Mouse (Mus musculus): Measurements from ENCODE around the gene Kctd8.

Kctd8 gene

GRCm38 (mm10) chr5:69156489-69156888 lies 185.0 kb downstream of the Kctd8 start:
- DNase-seq (ENCODE audit: low spot score): no peak

DNA sequence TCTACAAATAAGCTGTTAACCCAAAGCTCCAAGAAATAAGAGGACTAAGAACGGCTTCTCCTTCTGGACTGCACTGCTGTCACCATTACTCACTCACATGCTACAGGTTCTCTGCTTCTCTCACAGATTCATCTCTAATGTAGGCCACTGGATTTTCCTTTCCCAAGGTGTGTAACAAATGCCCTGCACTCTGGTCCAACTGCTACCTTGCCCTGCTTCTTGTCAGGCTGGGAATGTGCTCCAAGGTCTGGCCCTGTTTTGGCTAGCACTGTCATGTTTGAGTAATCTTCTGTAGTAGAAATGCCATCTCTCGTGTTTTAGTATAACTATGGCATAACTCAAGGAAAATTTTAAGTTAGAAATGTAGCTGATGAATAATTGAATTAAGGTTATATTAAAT lies 195.7 kb downstream of the Kctd8 start:
- DNase-seq (ENCODE audit: low spot score): no peak

DNA sequence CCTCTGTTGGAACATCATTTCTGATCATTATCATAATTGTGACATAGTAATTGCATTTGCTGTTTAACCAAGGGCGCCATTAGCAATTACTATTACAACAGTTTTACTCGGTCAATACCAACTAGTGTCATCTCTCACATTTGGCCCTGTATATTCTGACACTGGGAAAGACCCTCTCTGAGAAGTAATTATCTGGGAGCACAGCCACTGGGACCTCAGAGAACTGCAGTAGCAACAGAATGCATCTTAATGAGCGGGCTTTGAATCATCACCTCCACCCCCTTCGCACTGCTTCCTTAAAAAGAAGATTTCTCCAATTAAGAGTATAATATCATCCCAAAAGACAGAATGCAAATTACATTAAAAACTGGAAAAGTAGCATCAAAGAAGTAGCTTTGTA lies 200.4 kb downstream of the Kctd8 start:
- DNase-seq (ENCODE audit: low spot score): no peak

GRCm38 (mm10) chr5:69108718-69109117 lies 232.8 kb downstream of the Kctd8 start:
- no peak for DNase-seq (ENCODE audit: low spot score)

DNA sequence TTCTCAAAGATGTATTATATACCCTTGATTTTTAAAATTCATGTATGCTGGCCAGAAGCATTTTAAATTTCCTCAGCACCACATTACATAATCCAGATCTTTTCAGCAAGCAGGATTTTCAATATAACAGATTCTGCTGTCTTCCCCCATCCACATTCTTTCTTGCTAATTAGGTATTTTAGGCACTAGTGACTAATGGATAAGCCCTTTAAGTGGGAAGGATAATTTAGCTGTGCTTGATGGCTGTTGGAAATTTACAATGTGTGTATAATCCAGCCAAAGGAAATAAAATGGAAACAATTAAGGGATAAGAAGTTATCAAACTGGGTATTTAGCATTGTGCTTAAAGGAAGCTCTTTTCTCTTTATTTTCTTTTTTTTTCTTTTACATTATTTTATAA lies 252.6 kb downstream of the Kctd8 start:
- DNase-seq (ENCODE audit: low spot score): no peak

All from c-Kit-positive CD71-positive TER-119-positive erythroid progenitor cells, embryonic 14.5 days (primary cell).